Mouse (Mus musculus) stomach, postnatal 0 days (tissue): ENCODE data around the gene Dcaf7.

Experiments
- CTCF ChIP-seq: IDR thresholded peaks from 2 replicates; pipeline ENCODE4 v1.5.1; 2016; ENCODE audit warnings: antibody characterized with exemption, low read depth, mild to moderate bottlenecking, moderate library complexity
- EP300 ChIP-seq: optimal IDR thresholded peaks from 2 replicates; pipeline ENCODE3; 2016; ENCODE audit warnings: antibody characterized with exemption

DNA sequence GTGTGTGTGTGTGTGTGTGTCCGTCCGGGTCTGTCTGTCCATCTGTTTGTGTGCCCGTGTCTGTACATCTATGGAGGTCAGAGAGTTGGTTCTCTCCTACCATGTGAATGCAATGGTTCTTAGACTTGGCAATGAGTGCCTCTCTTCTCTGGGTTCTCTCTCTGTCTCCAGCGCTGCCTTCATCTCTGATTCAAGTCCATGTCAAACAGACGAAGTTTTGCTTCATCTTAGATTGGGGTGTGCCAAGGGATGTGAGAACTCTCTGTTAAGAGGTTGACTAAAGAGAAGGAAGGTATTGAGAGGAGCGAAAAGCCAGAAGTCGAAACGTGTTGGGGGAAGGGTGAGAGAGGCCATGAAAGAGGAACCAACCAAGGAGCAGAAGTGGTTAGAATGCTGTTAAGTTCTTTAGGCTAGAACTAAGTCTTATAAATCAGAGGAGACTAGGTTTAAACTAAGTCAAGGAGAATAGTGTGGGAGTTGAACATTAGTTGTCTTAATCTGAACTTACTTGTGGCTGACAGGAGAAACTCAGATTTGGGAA, 69.4 kb downstream of the Dcaf7 start:
- TF ChIP-seq EP300, result no peak
- no peak for TF ChIP-seq CTCF
